Mouse (Mus musculus) heart, postnatal 0 days (tissue): ENCODE measurements around the gene Myzap. TPM values are rescaled to one million over a fixed set of nuclear protein-coding genes. Genes with fewer than 3 reads are reported as not detected.

ENCODE experiments used
- ATAC-seq: fragments of 200-750 bp; cut with Nextera tagmentation; 2 replicates; pipeline ENCODE4 v1.8.0; 2017; ENCODE audit warnings: low read depth, moderate number of reproducible peaks, moderate library complexity; ENCODE audit not compliant: insufficient read depth
- DNase-seq: peaks from one replicate; pipeline ENCODE4 v3.0.0-alpha.2; 2016; ENCODE audit warnings: low spot score
- H3K27ac ChIP-seq: fragments of 300-500 bp; sonication (generic); 2 replicates; pipeline ENCODE4 v1.5.1; 2014; ENCODE audit warnings: low read depth, mild to moderate bottlenecking
- H3K27me3 ChIP-seq: fragments of 300-500 bp; sonication (generic); 2 replicates; pipeline ENCODE4 v1.6.1; 2014; ENCODE audit warnings: low read length, mixed read lengths; ENCODE audit not compliant: control insufficient read depth, insufficient read depth
- H3K36me3 ChIP-seq: fragments of 300-500 bp; sonication (generic); replicated peaks from 2 replicates; pipeline ENCODE4 v1.6.1; 2014; ENCODE audit warnings: low read length, mixed read lengths; ENCODE audit not compliant: control insufficient read depth, insufficient read depth
- H3K4me1 ChIP-seq: fragments of 300-500 bp; sonication (generic); 2 replicates; pipeline ENCODE4 v1.6.1; 2014; ENCODE audit warnings: antibody characterized with exemption; ENCODE audit not compliant: control insufficient read depth, insufficient read depth
- H3K4me2 ChIP-seq: fragments of 300-500 bp; sonication (generic); 2 replicates; pipeline ENCODE4 v1.6.1; 2014; ENCODE audit warnings: low read depth, mild to moderate bottlenecking, low read length, moderate library complexity
- H3K4me3 ChIP-seq: fragments of 300-500 bp; sonication (generic); 2 replicates; pipeline ENCODE4 v1.5.1; 2014; ENCODE audit warnings: low read depth, low read length
- H3K9ac ChIP-seq: fragments of 300-500 bp; sonication (generic); replicated peaks from 2 replicates; pipeline ENCODE4 v1.6.1; 2014; ENCODE audit warnings: low read depth, low read length, mixed read lengths
- H3K9me3 ChIP-seq: fragments of 300-500 bp; sonication (generic); replicated peaks from 2 replicates; pipeline ENCODE4 v1.6.1; 2016; ENCODE audit warnings: low read length; ENCODE audit not compliant: control insufficient read depth
- CTCF ChIP-seq: IDR thresholded peaks from 2 replicates; pipeline ENCODE4 v1.5.1; 2016; ENCODE audit warnings: antibody characterized with exemption, control low read depth, low read depth
- EP300 ChIP-seq: IDR thresholded peaks from 2 replicates; pipeline ENCODE4 v1.6.1; 2016; ENCODE audit warnings: antibody characterized with exemption, low read depth
- WGBS: fragments of 180-500 bp; shearing (Covaris S2); extraction: QIAGEN DNeasy Blood & Tissue Kit; methylation state at CpG from one replicate; pipeline ENCODE4 v1.1.7; 2014; 5-methylcytosine and 5-hydroxymethylcytosine counted together
- polyA plus RNA-seq: library from polyadenylated mRNA; unstranded; fragments of >200 nt; fragmentation: Nextera tagmentation; extraction: Ambion mirVana; gene quantifications from 2 replicates; pipeline ENCODE4 v1.2.1, GENCODE M21; 2015
- total RNA-seq: library from RNA; depleted of rRNA; stranded (reverse); fragments of >200 nt; gene quantifications from 2 replicates; pipeline ENCODE4 v1.2.3, GENCODE M21; 2014; ENCODE audit warnings: low replicate concordance

Myzap gene
- total and polyA plus RNA-seq, 2 experiments from 2014 or later = 196 to 341 TPM

GRCm38 (mm10) chr9:71496637-71497036 lies 95.5 kb downstream of the Myzap start:
- no peaks in the 10 kb centered on the region for H3K4me1 ChIP-seq
- H3K4me2 ChIP-seq = no peak overlapping the region
- no peak overlapping the region for H3K27ac ChIP-seq
- H3K27me3 ChIP-seq = no peaks in the 10 kb centered on the region
- no peak overlapping the region for H3K9ac ChIP-seq
- no peaks in the 10 kb centered on the region for H3K36me3 ChIP-seq
- TF ChIP-seq EP300 (no peak), CTCF (no peak)
- WGBS = 53% methylated on average over 2 of the region's 2 CpGs
- DNase-seq (no peak), ATAC-seq (no peak)
- H3K9me3 ChIP-seq = no peaks in the 10 kb centered on the region
- H3K4me3 ChIP-seq = no peak overlapping the region

- ATAC-seq (no peak), DNase-seq (no peak)
- Histone ChIP-seq H3K27me3 (no peaks in the 10 kb centered on the region), H3K4me3 (no peak overlapping the region), H3K4me1 (no peaks in the 10 kb centered on the region), H3K9ac (no peak overlapping the region), H3K4me2 (no peak overlapping the region), H3K9me3 (no peaks in the 10 kb centered on the region), H3K36me3 (no peaks in the 10 kb centered on the region), H3K27ac (no peak overlapping the region)
- TF ChIP-seq EP300 = no peak
- WGBS = 85% methylated on average over 5 of the region's 5 CpGs
These were observed 98.4 kb downstream of the Myzap start for GRCm38 (mm10) chr9:71493771-71494170.

- no peak overlapping the region for H3K4me3 ChIP-seq
- ATAC-seq (no peak), DNase-seq (no peak)
- no peak overlapping the region for H3K9ac ChIP-seq
- no peak overlapping the region for H3K4me2 ChIP-seq
- H3K9me3 ChIP-seq = no peaks in the 10 kb centered on the region
- 75% methylated on average over 15 of the region's 15 CpGs for WGBS
- H3K4me1 ChIP-seq = no peaks in the 10 kb centered on the region
- no peaks in the 10 kb centered on the region for H3K27me3 ChIP-seq
- H3K27ac ChIP-seq = no peak overlapping the region
- TF ChIP-seq CTCF (no peak), EP300 (no peak)
- no peaks in the 10 kb centered on the region for H3K36me3 ChIP-seq
These were observed 99.7 kb downstream of the Myzap start for GRCm38 (mm10) chr9:71492296-71493025.

GRCm38 (mm10) chr9:71490076-71490475 lies 102.1 kb downstream of the Myzap start:
- TF ChIP-seq CTCF = no peak
- no peak for TF ChIP-seq EP300
- H3K27me3 ChIP-seq = no peaks in the 10 kb centered on the region

GRCm38 (mm10) chr9:71486127-71486526 lies 106.0 kb downstream of the Myzap start:
- H3K9me3 ChIP-seq = no peaks in the 10 kb centered on the region
- no peaks in the 10 kb centered on the region for H3K27me3 ChIP-seq
- peak overlapping the region; percentile 99; the same call in 1 of the 2 replicates for H3K9ac ChIP-seq
- peaks cover 14% of the 10 kb centered on the region; the same call in 1 of the 2 replicates for H3K4me1 ChIP-seq
- 49% methylated on average over 7 of the region's 7 CpGs for WGBS
- peak overlapping the region; percentile 91 for H3K4me2 ChIP-seq
- DNase-seq (no peak), ATAC-seq (no peak)
- peak overlapping the region; percentile 93 for H3K4me3 ChIP-seq
- TF ChIP-seq EP300 (no peak; the same call in 1 of the 2 replicates), CTCF (no peak)
- peaks cover 26% of the 10 kb centered on the region for H3K36me3 ChIP-seq
- peak overlapping the region; percentile 98; the same call in 1 of the 2 replicates for H3K27ac ChIP-seq

More at GRCm38 (mm10) chr9:71490076-71490475, 102.1 kb downstream of the Myzap start:
- no peak for ATAC-seq
- H3K4me2 ChIP-seq = no peak overlapping the region
- 55% methylated on average over 3 of the region's 3 CpGs for WGBS
- no peak for DNase-seq
- H3K4me3 ChIP-seq = no peak overlapping the region
- H3K9me3 ChIP-seq = no peaks in the 10 kb centered on the region
- H3K4me1 ChIP-seq = peaks cover 3% of the 10 kb centered on the region; the same call in 1 of the 2 replicates
- H3K9ac ChIP-seq = no peak overlapping the region
- no peaks in the 10 kb centered on the region for H3K36me3 ChIP-seq
- no peak overlapping the region for H3K27ac ChIP-seq
